Mouse (Mus musculus): ENCODE results near the gene Misp.

Misp gene

DNA sequence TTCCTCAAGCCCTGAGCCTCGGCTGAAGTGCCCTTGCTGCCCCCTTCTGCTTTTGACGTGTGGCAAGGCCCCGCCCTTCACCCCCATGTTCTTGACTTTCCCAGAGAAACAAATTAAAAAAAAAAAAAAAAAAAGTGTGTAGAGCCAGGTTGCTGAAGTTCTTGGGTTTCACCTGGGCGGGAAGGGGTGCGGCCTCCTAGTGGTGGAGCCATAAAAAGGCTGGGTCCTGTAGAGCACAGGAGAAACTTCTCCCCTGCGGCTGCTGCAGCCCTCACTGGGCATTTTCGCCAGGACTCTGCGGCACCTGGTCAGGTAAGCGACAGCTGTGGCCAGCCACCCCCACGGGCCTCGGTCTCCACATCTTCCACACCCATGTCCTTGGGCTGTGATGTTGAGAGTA lies at the start of gene Misp:
Misp (plus strand) TSS at position 208 of the 400 bp plus-strand sequence.
- peak; percentile 76 for DNase-seq

DNA sequence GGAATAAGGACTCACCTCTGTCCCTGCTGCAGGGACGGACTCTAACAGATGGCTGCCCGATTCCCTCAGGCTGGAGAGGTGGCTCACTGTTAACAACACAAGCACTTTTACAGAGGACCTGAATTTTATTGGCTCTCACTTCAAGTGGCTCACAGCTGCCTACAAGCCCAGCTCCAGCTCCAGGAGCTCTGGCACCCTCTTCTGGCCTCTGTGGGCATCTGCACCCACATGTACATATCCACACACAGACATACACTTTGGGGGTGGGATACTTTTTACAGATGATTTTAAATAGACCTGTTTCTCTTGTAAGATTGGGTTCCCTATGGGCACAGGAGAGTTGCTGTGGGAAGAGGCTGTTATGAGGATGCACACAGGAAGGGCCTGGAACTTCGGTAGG lies 48.5 kb upstream of the Misp start:
- DNase-seq, result no peak

DNA sequence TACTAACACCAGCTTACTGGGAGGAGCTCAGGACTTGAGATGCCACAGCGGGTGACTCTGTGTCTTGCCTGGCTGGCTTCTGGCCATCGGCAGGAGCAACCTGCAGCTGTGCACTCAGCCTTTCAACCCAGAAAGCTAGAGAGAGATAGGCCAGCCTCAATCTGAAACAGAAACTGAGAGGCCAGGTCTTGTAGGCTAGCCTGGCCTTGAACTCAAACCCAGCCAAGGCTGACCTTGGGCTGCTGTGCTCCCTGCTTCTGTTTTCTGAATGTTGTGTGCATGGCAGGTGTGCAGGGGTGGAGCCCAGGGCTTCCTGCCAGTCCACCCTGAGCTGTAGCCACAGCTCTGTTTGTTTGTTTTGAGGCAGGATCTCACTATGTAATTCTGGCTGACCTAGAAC lies 47.6 kb upstream of the Misp start:
- DNase-seq, result no peak

- no peak for DNase-seq
These were observed 46.1 kb upstream of the Misp start for GRCm38 (mm10) chr10:79774486-79775279.

DNA sequence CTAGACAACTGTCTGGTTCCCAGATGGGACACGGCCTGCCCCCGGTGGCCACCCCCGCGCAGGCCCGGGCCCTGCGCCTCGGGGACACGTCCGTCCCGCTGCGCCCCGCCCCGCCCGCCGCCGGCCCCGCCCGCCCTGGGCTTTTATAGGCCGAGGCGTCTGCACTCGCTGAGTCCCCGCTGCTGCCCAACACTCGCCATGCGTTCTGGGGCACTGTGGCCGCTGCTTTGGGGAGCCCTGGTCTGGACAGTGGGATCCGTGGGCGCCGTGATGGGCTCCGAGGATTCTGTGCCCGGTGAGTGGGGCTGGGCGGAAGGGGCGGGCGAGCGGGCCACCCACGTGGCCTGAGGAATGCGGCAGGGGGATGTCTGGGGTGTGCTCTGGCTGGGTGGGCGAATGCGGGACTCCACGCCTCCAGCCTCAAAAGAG lies 43.7 kb upstream of the Misp start, which contains the start of gene Fstl3:
Fstl3 (plus strand) TSS at position 170 of the 429 bp plus-strand sequence.
- no peak for DNase-seq

GRCm38 (mm10) chr10:79778006-79778405 lies 42.8 kb upstream of the Misp start:
- no peak for DNase-seq

DNA sequence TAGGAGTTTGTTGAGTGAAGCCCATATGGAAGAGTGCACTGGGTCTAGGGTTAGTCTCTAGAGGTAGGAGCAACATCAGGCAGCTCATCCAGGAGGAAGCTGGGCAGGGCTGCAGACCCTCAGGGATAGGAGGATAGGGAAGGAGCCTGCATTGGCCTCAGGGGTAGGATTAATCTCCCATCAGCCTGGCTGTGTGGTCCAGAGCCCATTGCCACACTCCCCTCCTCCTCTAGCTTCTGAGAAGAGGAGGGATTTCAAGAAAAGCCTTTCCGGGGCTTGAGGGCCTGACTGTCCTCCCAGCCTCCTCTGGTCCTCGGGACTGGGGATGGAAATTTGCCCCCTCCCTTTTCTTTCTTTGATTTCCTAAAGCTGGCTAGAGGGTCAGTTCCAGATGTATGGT lies 41.6 kb upstream of the Misp start:
- DNase-seq, result no peak

DNA sequence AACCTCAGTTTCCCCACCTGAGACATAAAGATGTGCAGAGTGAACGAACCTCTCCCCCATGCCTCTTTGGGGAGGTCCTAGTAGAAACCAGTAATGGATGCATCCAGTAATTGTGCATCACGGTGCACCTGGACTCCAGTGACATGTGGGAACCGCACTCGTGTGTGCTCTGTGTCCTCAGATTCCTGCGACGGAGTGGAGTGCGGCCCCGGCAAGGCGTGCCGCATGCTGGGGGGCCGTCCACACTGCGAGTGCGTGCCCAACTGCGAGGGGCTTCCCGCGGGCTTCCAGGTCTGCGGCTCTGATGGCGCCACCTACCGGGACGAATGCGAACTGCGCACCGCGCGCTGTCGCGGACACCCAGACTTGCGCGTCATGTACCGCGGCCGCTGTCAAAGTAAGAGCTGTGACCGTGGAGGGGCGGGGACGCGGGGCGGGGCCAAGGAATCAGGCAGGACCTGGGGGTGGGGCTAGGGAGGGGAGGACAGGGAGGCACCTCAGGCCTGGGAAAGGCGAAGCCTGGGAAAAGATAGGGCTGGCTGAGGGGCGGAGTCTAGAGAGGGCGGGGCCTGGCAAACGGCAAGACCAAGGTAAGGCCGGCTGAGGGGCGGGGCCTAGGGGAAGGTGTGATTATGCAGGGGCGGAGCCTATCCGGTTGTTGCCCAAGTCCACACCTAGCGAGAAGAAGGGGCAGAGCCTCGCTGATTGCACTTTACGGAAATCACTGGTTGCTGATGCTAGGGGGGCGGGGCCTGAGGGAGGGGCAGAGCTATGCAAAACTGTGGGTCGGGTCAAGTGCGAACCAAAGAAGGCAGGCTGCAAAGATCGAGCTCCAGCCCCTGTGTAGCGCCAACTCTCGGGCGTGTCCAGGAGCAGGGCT lies 40.8 kb upstream of the Misp start:
- DNase-seq, result peak; percentile 100

GRCm38 (mm10) chr10:79780664-79781015 lies 40.1 kb upstream of the Misp start:
- no peak for DNase-seq

DNA sequence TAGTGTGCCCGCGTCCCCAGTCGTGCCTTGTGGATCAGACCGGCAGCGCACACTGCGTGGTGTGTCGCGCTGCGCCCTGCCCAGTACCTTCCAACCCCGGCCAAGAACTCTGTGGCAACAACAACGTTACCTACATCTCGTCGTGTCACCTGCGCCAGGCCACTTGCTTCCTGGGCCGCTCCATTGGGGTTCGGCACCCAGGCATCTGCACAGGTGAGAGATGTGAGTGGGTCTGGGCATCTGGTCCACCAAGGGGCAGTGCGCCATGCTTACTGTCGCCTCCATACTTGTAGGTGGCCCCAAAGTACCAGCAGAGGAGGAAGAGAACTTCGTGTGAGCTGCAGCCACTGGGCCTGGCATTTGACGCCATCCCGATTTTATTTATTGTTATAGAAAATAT lies 39.6 kb upstream of the Misp start:
- DNase-seq, result no peak

DNA sequence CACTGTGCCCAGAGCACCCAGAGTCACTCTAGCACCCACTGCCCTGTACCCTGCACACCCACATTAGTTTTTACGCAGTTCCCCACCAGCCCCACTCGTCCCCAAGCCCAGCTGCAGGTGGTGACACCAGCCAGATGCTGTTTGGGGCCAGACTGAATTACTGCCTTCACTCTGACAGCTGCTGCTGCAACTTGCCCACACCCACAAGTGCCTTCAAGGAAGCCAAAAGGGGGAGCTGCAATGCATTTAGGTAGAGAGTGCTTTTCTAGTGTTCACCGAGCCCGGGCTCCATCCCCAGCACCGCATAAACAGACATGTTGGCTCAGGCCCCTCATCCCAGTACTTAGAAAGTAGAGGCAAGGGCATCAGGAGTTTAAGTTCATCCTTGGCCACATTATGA lies 38.8 kb upstream of the Misp start:
- DNase-seq, result no peak

DNA sequence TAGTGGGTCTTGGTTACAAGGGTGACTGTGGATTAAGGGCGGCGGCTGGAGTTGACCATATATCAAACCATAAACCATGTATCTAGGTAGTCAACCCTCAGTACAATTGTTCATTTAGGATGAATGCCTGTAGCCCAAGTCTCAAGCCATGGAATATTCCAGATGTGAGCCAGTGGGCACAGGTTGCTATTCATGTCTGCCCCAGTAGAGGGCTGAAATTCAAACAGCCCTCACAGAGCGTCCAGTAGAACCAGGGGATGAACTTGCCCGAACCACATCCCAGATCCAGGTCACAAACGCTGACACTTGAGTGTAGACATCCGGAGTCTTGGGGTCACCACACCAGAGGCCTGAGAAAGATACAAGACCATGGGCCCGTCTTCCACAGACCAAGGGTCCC lies 37.7 kb upstream of the Misp start:
- DNase-seq, result no peak

- DNase-seq, result no peak
These were observed 36.6 kb upstream of the Misp start for GRCm38 (mm10) chr10:79783920-79784800.

- peak; percentile 68 for DNase-seq
These were observed 32.2 kb upstream of the Misp start for GRCm38 (mm10) chr10:79788386-79789158.

GRCm38 (mm10) chr10:79789581-79789980 lies 31.2 kb upstream of the Misp start:
- DNase-seq, result no peak

DNA sequence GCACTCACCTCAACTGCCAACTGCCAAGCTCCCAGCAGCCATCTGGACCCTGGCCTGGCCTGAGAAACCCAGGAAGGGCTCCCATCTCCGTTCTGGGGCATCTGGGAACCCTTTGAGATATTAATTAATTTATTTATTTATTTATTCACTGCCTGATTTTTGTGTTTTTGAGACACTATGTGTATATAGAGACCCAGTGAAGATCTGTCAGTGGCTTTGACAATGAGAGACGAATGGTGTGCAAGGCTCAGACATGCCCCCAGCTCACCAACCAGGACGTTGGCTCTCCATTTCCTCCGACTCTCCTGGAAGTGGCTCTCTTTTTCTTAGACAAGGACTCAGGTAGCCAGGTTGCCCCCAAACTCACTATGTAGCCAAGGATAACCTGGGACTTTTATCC lies 29.9 kb upstream of the Misp start, which contains the start of gene Prss57:
Prss57 (minus strand) TSS at position 101 of the 400 bp plus-strand sequence.
- DNase-seq, result no peak

DNA sequence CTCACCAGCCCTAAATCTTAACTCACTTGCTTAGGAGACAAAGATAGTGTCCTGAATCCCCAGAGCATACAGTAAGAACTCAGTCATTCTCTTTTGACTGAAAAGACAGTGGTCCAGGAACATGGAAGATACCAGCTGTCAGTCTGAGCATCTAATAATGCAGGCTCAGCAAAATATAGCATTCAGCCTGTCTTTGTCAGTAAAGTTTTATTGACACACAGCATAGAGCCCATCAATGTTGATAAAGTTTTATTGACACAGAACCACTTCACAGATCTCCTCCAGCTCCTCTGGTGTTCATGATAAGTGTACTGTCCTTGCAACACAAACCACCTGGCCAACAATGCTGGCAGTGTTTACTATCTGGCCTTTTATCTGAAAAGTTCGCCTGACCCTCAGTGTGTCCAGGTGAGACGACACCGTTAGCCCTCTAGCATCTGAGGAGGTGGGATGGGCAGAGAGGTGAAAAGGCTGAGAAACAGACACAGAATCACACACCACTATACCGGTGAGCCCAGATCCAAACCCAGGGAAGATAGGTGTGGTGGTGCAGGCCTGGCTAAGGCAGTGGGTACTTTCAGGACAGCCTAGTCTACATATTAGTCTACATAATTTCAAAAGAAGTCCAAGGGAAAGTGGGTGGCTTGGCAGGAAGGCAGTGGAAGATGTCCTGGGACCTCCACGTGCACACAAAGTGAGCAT lies 28.3 kb upstream of the Misp start:
- DNase-seq, result no peak

DNA sequence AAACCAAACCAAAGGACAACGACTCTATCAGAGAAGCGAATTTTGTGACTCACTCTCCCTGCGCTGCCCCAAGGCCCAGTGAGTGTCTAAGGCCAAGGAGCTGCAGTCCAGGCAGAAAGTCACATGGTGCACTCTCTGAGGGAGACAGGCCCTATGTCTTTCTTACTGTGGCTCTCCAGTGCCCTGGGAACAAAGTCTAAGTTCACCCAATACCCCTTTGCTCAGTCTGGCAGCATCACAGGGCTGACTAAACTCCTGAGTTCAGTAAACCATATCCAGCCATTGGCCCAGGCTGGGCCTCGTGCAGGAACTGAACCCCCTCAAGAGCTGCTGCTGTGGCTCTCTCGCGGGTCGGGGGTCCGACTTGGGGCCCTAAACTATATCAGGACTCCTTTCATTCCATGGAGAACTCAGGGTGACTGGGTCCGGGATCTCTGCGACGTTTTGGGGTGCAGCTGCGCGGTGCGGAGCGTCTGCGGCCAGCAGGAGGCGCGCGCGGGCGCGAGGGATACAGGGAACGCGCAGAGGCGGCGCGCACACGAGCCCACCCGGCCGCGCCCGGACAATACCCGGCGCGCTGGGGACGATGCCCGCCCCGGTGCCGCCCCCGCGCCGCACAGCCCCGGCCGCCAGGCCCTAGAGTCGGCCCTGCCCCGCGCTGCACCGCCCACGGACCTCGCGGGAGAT lies 27.6 kb upstream of the Misp start, which contains the start of gene Palm:
Palm (plus strand) TSS at position 522 of the 687 bp plus-strand sequence.
- DNase-seq, result peak; percentile 90

- no peak for DNase-seq
These were observed 26.9 kb upstream of the Misp start for GRCm38 (mm10) chr10:79793738-79794490.

DNA sequence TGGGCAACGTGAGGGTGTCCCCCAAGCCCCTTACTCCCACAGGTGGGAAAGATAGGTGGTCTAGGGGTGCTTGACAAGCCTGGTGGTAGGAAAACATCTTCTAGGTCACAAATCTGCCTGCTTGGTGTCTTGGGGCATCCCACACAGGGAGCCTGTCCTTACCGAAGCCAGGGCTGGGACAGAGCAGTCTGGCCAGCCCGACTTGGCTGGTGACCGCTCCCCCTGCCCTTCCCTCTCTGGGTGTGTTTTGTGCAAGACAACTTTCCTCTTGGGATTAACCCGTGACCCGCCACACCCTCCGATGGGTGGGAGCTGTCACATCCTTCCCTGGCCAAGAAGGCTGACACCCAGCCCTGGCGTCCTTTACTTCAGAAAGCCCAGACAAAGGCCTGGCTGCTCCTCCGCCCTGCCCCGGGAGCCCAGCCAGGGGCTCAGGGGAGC lies 26.3 kb upstream of the Misp start:
- DNase-seq, result peak; percentile 91
